Mouse (Mus musculus) erythroblast, embryonic 14.5 days (primary cell): ENCODE measurements around the gene Rhot2. TPM values are rescaled to one million over a fixed set of nuclear protein-coding genes. Genes with fewer than 3 reads are reported as not detected.
A peak's percentile ranks its signal among the peaks of the same experiment; 100 is the strongest.

ENCODE experiments used
- H3K27me3 ChIP-seq: 2 replicates; pipeline ENCODE4 v1.6.1; 2012; ENCODE audit warnings: inconsistent platforms; ENCODE audit not compliant: control insufficient read depth
- H3K36me3 ChIP-seq: 2 replicates; pipeline ENCODE4 v1.6.1; 2012; ENCODE audit warnings: mild to moderate bottlenecking, inconsistent platforms; ENCODE audit not compliant: control insufficient read depth
- H3K4me1 ChIP-seq: 2 replicates; pipeline ENCODE4 v1.6.1; 2012; ENCODE audit warnings: inconsistent platforms; ENCODE audit not compliant: control insufficient read depth
- H3K4me3 ChIP-seq: replicated peaks from 2 replicates; pipeline ENCODE3; 2012; ENCODE audit warnings: moderate library complexity, mild to moderate bottlenecking, inconsistent platforms
- H3K9me3 ChIP-seq: 2 replicates; pipeline ENCODE4 v1.6.1; 2012; ENCODE audit warnings: low read length, inconsistent platforms, mixed read lengths; ENCODE audit not compliant: control insufficient read depth
- GATA1 ChIP-seq: IDR thresholded peaks from 2 replicates; pipeline ENCODE4 v1.6.1; 2012; ENCODE audit warnings: low read length, inconsistent platforms, mixed read lengths
- TAL1 ChIP-seq: IDR thresholded peaks from 3 replicates; pipeline ENCODE4 v1.6.1; 2012; ENCODE audit warnings: low read length, inconsistent platforms, mixed read lengths
- polyA plus RNA-seq: library from polyadenylated mRNA; stranded (reverse); fragments of >175 nt; gene quantifications from 2 replicates; pipeline ENCODE4 v1.2.3, GENCODE M21; 2012

Gene Rhot2
- polyA plus RNA-seq, 1 experiment = 19.8 TPM

DNA sequence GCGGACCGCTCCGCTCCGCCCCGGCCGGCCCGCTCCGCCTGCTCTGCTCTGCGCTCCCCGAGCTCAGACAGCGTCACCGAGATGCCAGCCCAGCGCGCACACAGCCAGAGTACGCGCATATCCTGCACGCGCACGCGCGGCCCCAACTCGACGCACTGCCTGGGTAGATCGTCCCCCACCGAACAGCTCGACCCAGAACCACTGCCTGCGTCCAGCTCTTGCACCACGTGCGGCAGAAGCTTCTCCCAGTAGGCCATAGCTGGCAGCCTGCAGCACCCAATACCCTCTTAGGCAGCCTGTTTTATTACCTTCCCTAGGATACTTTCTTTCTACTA is 7.6 kb downstream of the Rhot2 start, which contains the start of gene Rhbdl1:
Gene Rhbdl1, minus strand, starts transcription at position 220 of the 335 bp plus-strand sequence.
- Histone ChIP-seq H3K36me3 (peaks cover 71% of the 10 kb centered on the region), H3K9me3 (no peaks in the 10 kb centered on the region), H3K4me3 (peak within 1 kb of the TSS; percentile 39), H3K4me1 (peaks cover 81% of the 10 kb centered on the region), H3K27me3 (no peaks in the 10 kb centered on the region)
- TF ChIP-seq TAL1 (no peak), GATA1 (no peak)

DNA sequence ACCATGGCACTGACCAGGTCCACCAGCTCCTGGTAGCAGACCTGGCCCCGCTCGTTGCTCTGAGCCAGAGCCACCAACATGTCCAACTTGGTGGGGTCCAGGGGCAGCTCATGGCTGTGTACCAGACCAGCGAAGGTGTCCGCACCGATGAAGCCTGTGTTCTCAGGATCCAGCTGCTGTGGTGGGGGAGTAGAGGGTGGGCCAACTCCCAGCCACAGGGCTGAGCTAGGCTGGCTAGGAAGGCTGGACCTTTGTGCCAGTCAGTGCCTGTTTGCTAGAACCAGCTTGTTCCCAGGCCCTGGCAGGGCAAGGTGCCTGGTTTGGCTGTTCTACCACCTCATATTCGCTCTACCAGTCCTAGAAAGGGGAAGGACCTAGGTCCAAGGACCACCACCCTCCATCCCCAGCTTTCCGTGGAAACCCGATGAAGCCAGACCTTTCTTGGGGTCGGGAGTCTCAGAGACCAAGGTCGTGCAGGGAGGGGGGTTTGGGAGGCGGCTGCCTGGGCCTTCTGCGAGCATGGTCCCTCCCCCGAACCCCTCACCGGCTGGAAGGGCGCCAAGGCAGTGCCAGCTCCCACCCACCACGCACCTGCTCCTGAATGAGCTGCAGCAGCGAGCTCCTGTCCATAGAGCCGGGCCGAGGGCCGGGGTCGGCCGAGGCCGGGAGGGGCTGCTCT is 8.1 kb downstream of the Rhot2 start:
- no peak for TF ChIP-seq TAL1
- no peak for TF ChIP-seq GATA1
- peak overlapping the region; percentile 39 for H3K4me3 ChIP-seq
- no peaks in the 10 kb centered on the region for H3K9me3 ChIP-seq
- H3K4me1 ChIP-seq = peaks cover 82% of the 10 kb centered on the region
- H3K27me3 ChIP-seq = no peaks in the 10 kb centered on the region
- H3K36me3 ChIP-seq = peaks cover 71% of the 10 kb centered on the region

DNA sequence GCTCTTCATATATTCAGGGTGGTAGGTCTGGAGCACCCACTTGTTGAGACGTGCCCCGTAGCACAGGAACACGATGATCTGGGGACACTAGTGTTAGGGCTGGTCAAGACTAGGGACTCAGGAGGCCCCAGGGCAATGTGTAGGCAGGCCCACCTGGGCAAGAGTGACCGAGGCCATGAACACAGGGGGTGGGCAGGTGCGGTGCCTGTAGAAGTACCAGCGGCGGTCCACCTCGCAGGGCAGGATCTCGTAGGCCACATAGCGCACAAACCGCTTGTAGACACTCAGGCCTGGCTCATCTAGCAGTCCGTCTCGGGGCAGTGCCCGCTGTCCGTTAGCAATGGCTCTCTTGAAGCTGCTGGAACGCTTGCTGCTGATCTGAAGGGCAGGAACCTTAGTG is 8.8 kb downstream of the Rhot2 start:
- H3K27me3 ChIP-seq = no peaks in the 10 kb centered on the region
- H3K36me3 ChIP-seq = peaks cover 71% of the 10 kb centered on the region
- TF ChIP-seq GATA1 = no peak
- TF ChIP-seq TAL1 = no peak
- H3K4me3 ChIP-seq = no peak overlapping the region
- H3K9me3 ChIP-seq = no peaks in the 10 kb centered on the region
- H3K4me1 ChIP-seq = peaks cover 84% of the 10 kb centered on the region

DNA sequence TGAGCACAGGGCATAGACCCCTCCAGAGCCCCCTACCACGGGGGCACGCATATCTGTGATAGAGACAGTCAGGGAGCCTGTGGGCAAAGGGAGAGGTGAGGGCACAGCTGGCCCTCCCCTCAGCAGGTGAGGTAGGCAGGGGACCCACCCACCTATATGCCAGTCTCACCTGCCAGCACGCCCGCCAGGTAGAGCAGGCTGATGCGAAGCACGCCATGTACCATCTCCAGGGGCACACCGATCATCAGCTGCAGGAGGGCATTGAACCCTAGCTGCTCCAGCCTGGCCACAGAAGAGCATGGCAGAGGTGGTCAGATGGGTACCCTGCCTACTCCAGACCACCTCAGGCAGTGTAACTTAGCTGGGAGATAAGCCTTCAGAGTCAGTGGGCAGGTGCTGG is 9.3 kb downstream of the Rhot2 start:
- H3K4me3 ChIP-seq = no peak overlapping the region
- H3K27me3 ChIP-seq = no peaks in the 10 kb centered on the region
- H3K9me3 ChIP-seq = no peaks in the 10 kb centered on the region
- peaks cover 85% of the 10 kb centered on the region for H3K4me1 ChIP-seq
- no peak for TF ChIP-seq TAL1
- TF ChIP-seq GATA1 = no peak
- peaks cover 71% of the 10 kb centered on the region for H3K36me3 ChIP-seq

DNA sequence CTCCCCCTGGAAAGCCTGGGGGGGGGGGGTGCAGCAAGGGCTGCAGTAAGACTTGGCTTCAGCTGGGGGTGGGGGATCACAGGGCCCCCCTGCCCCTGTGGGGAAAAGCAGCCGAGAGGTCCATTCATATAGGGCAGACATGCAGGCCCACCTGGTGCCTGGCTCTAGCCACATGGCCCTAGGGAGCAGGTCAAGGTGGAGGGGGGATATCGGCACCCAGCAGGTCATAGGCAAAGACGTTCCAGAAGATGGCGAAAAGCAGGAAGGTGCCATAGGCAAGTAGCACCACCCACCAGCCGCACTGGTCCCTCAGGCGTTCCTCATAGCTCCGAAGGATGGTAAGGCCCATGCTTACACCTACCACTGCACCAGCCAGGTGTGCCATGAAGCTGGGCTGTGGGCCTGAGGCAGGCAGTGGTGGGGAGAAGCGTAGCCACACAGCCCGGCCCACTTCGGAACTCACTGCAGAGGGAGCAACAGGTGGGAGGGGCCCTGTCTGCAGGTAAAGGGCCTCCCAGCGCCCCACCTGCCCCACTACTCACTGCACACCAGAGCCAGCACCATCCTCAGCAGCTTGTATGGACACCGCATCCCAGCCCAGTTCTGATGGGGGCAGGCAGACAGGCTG is 9.9 kb downstream of the Rhot2 start:
- peak overlapping the region; percentile 81 for H3K4me3 ChIP-seq
- H3K27me3 ChIP-seq = no peaks in the 10 kb centered on the region
- peaks cover 91% of the 10 kb centered on the region for H3K4me1 ChIP-seq
- no peak for TF ChIP-seq TAL1
- no peak for TF ChIP-seq GATA1
- H3K9me3 ChIP-seq = no peaks in the 10 kb centered on the region
- peaks cover 71% of the 10 kb centered on the region for H3K36me3 ChIP-seq

DNA sequence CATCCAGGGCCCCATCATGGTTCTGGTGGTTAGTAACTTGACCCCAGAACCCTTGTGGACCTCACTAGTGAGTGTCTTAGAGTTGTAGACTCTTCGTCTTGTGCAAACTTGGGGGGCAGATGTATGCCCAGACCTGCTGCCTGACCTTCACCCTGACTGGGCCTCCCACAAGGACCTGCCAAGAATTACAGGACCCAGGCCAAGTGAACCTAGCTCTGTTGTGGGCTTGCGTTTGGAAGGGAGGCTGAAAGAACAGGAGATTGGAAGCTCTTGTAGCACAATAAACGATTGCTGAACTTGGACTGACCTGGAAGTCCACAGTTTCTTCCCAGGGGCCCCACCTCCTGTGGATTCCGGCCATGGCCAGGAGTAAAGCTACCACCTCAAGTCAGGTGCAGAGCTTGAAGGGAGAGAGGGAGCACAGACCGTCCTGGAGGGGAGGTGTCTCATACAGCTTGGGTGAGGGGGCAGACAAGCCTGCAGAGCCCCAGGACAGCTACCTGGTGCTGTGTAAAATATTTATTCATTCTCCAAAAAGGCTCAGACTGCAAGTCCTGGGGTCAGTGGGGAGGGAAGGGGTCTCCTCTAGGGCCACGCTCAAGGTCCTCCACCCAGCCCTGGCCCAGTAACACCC is 10.6 kb downstream of the Rhot2 start:
- TF ChIP-seq TAL1 (no peak), GATA1 (no peak)
- peak overlapping the region; percentile 81 for H3K4me3 ChIP-seq
- H3K4me1 ChIP-seq = peaks cover 92% of the 10 kb centered on the region
- H3K9me3 ChIP-seq = no peaks in the 10 kb centered on the region
- H3K27me3 ChIP-seq = no peaks in the 10 kb centered on the region
- peaks cover 71% of the 10 kb centered on the region for H3K36me3 ChIP-seq

DNA sequence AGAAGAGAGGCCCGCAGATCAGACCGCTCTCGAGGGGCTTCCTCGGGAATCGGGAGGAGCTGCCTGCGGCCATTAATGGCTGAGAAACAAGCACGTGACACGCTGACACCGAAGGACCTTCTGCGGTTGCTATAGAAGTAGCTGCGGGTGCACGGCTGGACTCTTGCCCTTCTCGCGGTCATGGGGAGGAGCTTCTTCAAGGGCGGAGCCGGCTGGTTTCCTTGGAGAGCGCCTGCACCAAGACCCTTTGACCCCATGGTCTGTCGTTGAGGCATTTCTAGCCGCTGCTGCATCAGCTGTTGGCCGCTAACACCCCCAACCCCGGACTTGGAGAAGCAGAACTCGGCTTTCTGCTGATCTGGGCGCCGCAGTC is 11.4 kb downstream of the Rhot2 start, which contains the start of gene Stub1:
Gene Stub1, minus strand, starts transcription at position 114 of the 373 bp plus-strand sequence.
- Histone ChIP-seq H3K4me3 (peak within 1 kb of the TSS; percentile 81), H3K27me3 (no peaks in the 10 kb centered on the region), H3K36me3 (peaks cover 66% of the 10 kb centered on the region), H3K4me1 (peaks cover 95% of the 10 kb centered on the region), H3K9me3 (no peaks in the 10 kb centered on the region)
- no peak for TF ChIP-seq GATA1
- no peak for TF ChIP-seq TAL1

DNA sequence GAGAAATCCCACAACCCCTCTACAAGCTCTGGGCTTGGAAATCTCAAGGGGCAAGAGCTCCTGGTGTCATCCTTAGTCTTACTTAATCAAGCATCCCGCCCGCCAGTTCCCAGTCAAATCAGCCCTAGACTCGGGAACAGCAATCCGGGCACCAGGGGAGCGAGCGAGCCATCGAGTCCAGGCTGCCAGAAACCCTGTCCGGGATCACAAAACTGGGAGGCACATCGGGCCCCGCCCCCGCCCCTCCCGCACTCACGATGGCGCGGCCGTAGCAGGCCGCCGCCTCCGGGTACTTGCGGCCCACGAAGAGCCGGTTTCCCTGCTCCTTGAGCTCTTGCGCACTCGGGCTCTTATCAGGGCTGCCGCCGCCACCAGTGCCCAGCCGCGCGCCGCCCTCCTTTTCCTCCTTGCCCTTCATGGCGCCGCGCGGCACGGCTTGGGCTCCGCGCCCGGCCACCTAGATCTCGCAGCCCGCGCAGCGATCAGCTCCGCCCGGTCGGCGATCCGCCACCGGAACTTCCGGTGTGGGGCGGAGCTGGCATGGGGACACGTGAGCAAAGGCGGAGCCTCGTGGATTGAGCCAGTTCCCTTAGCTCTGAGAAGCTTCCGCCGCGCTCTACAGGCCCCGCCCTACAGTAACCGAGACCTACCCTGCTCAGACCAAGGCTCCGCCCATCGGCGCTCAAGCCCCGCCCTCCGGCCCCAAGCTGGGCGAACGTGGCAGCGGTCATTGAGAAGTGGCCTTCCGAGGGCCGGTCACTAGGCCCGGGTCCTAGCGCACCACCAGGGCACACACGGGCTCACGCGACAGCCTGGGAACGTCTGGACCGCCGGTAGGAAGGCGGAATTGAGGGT is 12.0 kb downstream of the Rhot2 start:
- Histone ChIP-seq H3K4me1 (peaks cover 94% of the 10 kb centered on the region), H3K9me3 (no peaks in the 10 kb centered on the region), H3K27me3 (no peaks in the 10 kb centered on the region), H3K36me3 (peaks cover 66% of the 10 kb centered on the region), H3K4me3 (peak overlapping the region; percentile 81)
- no peak for TF ChIP-seq TAL1
- no peak for TF ChIP-seq GATA1
